Mouse (Mus musculus): Measurements from ENCODE around the gene Zwilch. TPM values are rescaled to one million over a fixed set of nuclear protein-coding genes. Genes with fewer than 3 reads are reported as not detected.
"Not testable (repeated sequence)": the region's sequence is repeated elsewhere in the genome, so short reads cannot be mapped to it uniquely, and the experiment has no call there.

Gene Zwilch
- total RNA-seq, 1 experiment = 99.2 TPM

DNA sequence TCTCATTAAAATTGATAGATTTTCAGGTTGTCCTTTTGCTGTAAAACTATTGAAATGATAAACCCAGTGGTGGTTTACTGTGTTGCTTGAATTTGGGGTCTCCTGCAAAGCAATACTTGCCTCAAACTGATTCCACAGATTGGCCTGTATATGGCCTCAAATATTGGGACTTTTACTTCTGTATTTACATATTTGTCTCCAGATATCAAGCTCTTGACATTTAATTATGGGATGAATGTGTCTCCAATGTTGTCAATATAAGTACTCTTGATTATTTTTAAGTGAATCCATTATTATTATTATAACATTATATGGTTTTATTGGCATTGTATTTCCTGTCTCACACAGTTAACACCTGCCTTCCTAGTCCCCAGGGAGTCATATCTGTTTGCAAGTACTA is 1.4 kb upstream of the Zwilch start:
- Histone ChIP-seq H3K4me1 (ENCODE audit: control insufficient read depth in 2 of 2, insufficient read depth in 2 of 2, low read length in 2 of 2, poor library complexity in 1 of 2) (peaks cover 0 to 2% of the 10 kb centered on the region in 2 experiments; a peak in 2 of 4 replicates), H3K4me3 (ENCODE audit: insufficient read depth in 1 of 2, low read depth in 1 of 2, low read length in 2 of 2, poor library complexity in 1 of 2, severe bottlenecking in 1 of 2) (peak overlapping the region; percentile 83 to 100), H3K27ac (ENCODE audit: insufficient read depth, low read depth, low read length, poor library complexity, severe bottlenecking) (peak overlapping the region; percentile 99; the same call in 1 of the 2 replicates), H3K9ac (ENCODE audit: insufficient read depth, low read depth, low read length, poor library complexity, severe bottlenecking) (peak overlapping the region; percentile 100; the same call in 1 of the 2 replicates), H3K36me3 (ENCODE audit: control insufficient read depth, insufficient read depth, low read length, poor library complexity, severe bottlenecking) (peaks cover 38% of the 10 kb centered on the region), H3K9me3 (ENCODE audit: control insufficient read depth, insufficient read depth, low read depth, low read length) (no peaks in the 10 kb centered on the region)
- DNase-seq (ENCODE audit: low read depth, low spot score) = no peak
- in situ Hi-C loops (cut with MboI; ENCODE audit: low sequenced_read_pairs in 2 of 2, unreplicated experiment in 2 of 2) = no loop called here
- TF ChIP-seq ZNF384 (IDR thresholded peaks at IDR 0.05; ENCODE audit: low read depth, low read length) = no peak
- TF ChIP-seq HCFC1 (IDR thresholded peaks at IDR 0.05; ENCODE audit: borderline replicate concordance, insufficient read depth, low read length) = no peak
- TF ChIP-seq MAFK (IDR thresholded peaks at IDR 0.05; ENCODE audit: insufficient read depth, low read depth, low read length) = no peak
- no peak for TF ChIP-seq CHD2 (IDR thresholded peaks at IDR 0.05; ENCODE audit: low read depth, low read length)

DNA sequence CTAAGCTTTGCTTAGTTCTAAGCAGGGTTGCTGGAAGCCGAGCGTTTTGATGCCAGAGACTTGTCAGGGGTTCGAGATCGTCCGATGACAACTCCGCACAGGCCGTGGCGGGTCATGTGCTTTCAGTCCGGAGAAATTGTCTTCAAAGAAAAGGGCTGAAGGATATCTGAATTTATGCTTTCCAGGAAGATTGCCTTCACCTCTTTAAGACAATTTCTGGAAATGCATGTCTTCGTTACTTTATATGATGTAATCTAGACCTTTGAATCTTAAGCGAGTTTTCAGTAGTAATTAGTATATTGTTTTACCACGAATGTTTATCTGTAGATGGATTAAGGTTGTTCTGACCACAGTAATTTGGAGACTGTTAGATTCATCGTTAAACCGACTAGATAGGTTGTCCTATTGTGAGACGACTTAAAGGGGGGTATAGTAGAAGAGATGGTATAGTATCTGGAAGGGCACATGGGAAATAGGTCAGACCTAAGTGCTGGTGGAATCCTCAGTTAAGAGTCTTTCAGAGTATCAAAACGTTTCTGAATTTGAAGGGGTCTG is 839 bp upstream of the Zwilch start:
- Histone ChIP-seq H3K9me3 (ENCODE audit: control insufficient read depth, insufficient read depth, low read depth, low read length) (no peaks in the 10 kb centered on the region), H3K9ac (ENCODE audit: insufficient read depth, low read depth, low read length, poor library complexity, severe bottlenecking) (peak overlapping the region; percentile 100), H3K4me3 (ENCODE audit: insufficient read depth in 1 of 2, low read depth in 1 of 2, low read length in 2 of 2, poor library complexity in 1 of 2, severe bottlenecking in 1 of 2) (peak overlapping the region; percentile 83 to 100), H3K27ac (ENCODE audit: insufficient read depth, low read depth, low read length, poor library complexity, severe bottlenecking) (peak overlapping the region; percentile 99), H3K36me3 (ENCODE audit: control insufficient read depth, insufficient read depth, low read length, poor library complexity, severe bottlenecking) (peaks cover 38% of the 10 kb centered on the region), H3K4me1 (ENCODE audit: control insufficient read depth in 2 of 2, insufficient read depth in 2 of 2, low read length in 2 of 2, poor library complexity in 1 of 2) (peaks cover 0 to 2% of the 10 kb centered on the region in 2 experiments; a peak in 2 of 4 replicates)
- DNase-seq (ENCODE audit: low read depth, low spot score) = no peak
- TF ChIP-seq CHD2 (IDR thresholded peaks at IDR 0.05; ENCODE audit: low read depth, low read length) (no peak), HCFC1 (IDR thresholded peaks at IDR 0.05; ENCODE audit: borderline replicate concordance, insufficient read depth, low read length) (no peak; the same call in 1 of the 2 replicates), ZC3H11A (IDR thresholded peaks at IDR 0.05; ENCODE audit: borderline replicate concordance, low read depth, low read length) (no peak), ZNF384 (IDR thresholded peaks at IDR 0.05; ENCODE audit: low read depth, low read length) (no peak), MAFK (IDR thresholded peaks at IDR 0.05; ENCODE audit: insufficient read depth, low read depth, low read length) (no peak)
- in situ Hi-C loops (cut with MboI; ENCODE audit: low sequenced_read_pairs in 2 of 2, unreplicated experiment in 2 of 2) = no loop called here

DNA sequence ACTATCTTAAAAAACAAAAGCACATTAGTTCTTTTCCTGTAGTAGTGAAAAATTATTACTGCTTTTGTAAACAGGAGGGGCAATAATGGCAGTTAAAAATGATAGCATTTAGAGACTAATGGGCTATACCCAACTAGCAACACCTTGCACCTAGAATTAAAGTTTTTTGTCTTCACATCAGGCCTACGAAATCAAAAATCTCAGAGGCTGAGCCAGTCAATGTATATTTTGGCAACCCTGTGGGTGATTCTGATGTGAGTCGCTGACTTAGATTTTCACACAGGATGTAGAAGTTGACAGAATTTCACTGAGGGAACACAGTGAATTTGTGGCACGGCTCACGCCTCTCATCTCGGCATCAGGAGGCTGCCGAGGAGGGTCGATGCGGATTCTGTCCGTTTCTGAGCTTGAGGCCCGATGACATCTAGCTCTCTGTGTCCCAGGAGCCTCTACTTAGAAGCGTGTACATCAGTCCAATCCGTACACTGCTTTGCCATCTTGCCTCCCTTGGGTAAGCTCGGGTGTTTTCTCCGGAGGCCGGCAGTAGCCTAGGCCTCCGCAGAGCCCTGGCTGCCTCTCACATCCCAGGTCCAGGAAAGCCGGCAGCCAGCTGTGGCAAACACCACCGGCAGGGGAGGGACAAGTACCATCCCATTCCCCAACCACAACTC is 624 bp downstream of the Zwilch start:
- Histone ChIP-seq H3K9ac (ENCODE audit: insufficient read depth, low read depth, low read length, poor library complexity, severe bottlenecking) (peak overlapping the region; percentile 97), H3K27ac (ENCODE audit: insufficient read depth, low read depth, low read length, poor library complexity, severe bottlenecking) (peak overlapping the region; percentile 83), H3K4me3 (ENCODE audit: insufficient read depth in 1 of 2, low read depth in 1 of 2, low read length in 2 of 2, poor library complexity in 1 of 2, severe bottlenecking in 1 of 2) (peak overlapping the region; percentile 83 to 93), H3K4me1 (ENCODE audit: control insufficient read depth in 2 of 2, insufficient read depth in 2 of 2, low read length in 2 of 2, poor library complexity in 1 of 2) (peaks cover 0 to 2% of the 10 kb centered on the region in 2 experiments; a peak in 2 of 4 replicates), H3K36me3 (ENCODE audit: control insufficient read depth, insufficient read depth, low read length, poor library complexity, severe bottlenecking) (peaks cover 30% of the 10 kb centered on the region), H3K9me3 (ENCODE audit: control insufficient read depth, insufficient read depth, low read depth, low read length) (no peaks in the 10 kb centered on the region)
- no peak for TF ChIP-seq HCFC1 (IDR thresholded peaks at IDR 0.05; ENCODE audit: borderline replicate concordance, insufficient read depth, low read length)
- TF ChIP-seq ZC3H11A (IDR thresholded peaks at IDR 0.05; ENCODE audit: borderline replicate concordance, low read depth, low read length) = no peak
- no peak for TF ChIP-seq MAFK (IDR thresholded peaks at IDR 0.05; ENCODE audit: insufficient read depth, low read depth, low read length)
- no peak for TF ChIP-seq CHD2 (IDR thresholded peaks at IDR 0.05; ENCODE audit: low read depth, low read length)
- in situ Hi-C loops (cut with MboI; ENCODE audit: low sequenced_read_pairs in 2 of 2, unreplicated experiment in 2 of 2) = no loop called here
- no peak for DNase-seq (ENCODE audit: low read depth, low spot score)

DNA sequence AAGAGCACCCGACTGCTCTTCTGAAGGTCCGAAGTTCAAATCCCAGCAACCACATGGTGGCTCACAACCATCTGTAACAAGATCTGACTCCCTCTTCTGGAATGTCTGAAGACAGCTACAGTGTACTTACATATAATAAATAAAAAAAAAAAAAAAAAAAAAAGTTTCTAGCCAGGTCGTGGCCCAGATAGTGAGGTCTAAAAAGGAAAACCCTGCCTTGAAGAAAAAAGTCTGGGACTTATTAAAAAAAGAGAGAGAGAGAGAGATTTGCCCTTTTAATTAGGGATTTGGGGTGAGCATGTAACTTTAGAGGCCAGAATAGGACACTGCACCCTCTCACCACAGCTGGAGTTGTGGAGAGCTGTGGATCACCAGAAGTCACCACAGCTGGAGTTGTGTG is 2.9 kb downstream of the Zwilch start:
- H3K9me3 ChIP-seq (ENCODE audit: control insufficient read depth, insufficient read depth, low read depth, low read length); H3K27ac ChIP-seq (ENCODE audit: insufficient read depth, low read depth, low read length, poor library complexity, severe bottlenecking); H3K4me3 ChIP-seq (ENCODE audit: insufficient read depth in 1 of 2, low read depth in 1 of 2, low read length in 2 of 2, poor library complexity in 1 of 2, severe bottlenecking in 1 of 2); H3K9ac ChIP-seq (ENCODE audit: insufficient read depth, low read depth, low read length, poor library complexity, severe bottlenecking); H3K36me3 ChIP-seq (ENCODE audit: control insufficient read depth, insufficient read depth, low read length, poor library complexity, severe bottlenecking); in situ Hi-C loops (cut with MboI; ENCODE audit: low sequenced_read_pairs in 2 of 2, unreplicated experiment in 2 of 2); H3K4me1 ChIP-seq (ENCODE audit: control insufficient read depth in 2 of 2, insufficient read depth in 2 of 2, low read length in 2 of 2, poor library complexity in 1 of 2); DNase-seq (ENCODE audit: low read depth, low spot score): not testable (repeated sequence)

DNA sequence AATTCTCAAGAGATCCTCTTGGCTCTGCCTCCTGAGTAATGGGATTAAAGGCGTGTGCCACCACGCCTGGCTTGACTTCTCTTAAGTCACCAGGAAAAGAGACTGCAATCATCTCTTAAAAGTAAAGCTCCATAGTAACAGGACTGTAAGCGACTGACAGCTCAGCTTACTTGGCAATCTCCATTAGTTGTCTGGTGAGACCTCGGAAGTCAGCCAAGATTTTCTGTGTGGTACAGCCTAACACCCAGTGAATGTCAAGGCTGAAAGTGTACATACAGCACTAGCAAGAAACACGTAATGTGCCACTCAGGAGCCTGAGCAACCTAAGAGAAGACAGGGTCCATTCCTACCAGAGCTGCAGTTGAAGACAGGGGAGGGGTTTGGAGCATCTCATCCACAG is 12.4 kb downstream of the Zwilch start:
- Histone ChIP-seq H3K9ac (ENCODE audit: insufficient read depth, low read depth, low read length, poor library complexity, severe bottlenecking) (no peak overlapping the region), H3K4me1 (ENCODE audit: control insufficient read depth in 2 of 2, insufficient read depth in 2 of 2, low read length in 2 of 2, poor library complexity in 1 of 2) (no peaks in the 10 kb centered on the region), H3K36me3 (ENCODE audit: control insufficient read depth, insufficient read depth, low read length, poor library complexity, severe bottlenecking) (peaks cover 36% of the 10 kb centered on the region), H3K9me3 (ENCODE audit: control insufficient read depth, insufficient read depth, low read depth, low read length) (no peaks in the 10 kb centered on the region), H3K27ac (ENCODE audit: insufficient read depth, low read depth, low read length, poor library complexity, severe bottlenecking) (no peak overlapping the region), H3K4me3 (ENCODE audit: insufficient read depth in 1 of 2, low read depth in 1 of 2, low read length in 2 of 2, poor library complexity in 1 of 2, severe bottlenecking in 1 of 2) (no peak overlapping the region)
- TF ChIP-seq ZC3H11A (IDR thresholded peaks at IDR 0.05; ENCODE audit: borderline replicate concordance, low read depth, low read length) = no peak
- TF ChIP-seq CHD2 (IDR thresholded peaks at IDR 0.05; ENCODE audit: low read depth, low read length) = no peak
- TF ChIP-seq ZNF384 (IDR thresholded peaks at IDR 0.05; ENCODE audit: low read depth, low read length) = no peak
- TF ChIP-seq HCFC1 (IDR thresholded peaks at IDR 0.05; ENCODE audit: borderline replicate concordance, insufficient read depth, low read length) = no peak
- no peak for TF ChIP-seq MAFK (IDR thresholded peaks at IDR 0.05; ENCODE audit: insufficient read depth, low read depth, low read length)
- in situ Hi-C loops (cut with MboI; ENCODE audit: low sequenced_read_pairs in 2 of 2, unreplicated experiment in 2 of 2) = no loop called here
- no peak for DNase-seq (ENCODE audit: low read depth, low spot score)
